Comparison of ENCODE assay signal across 8 mouse cellular contexts in genomic region chr10:121640150-121640930, GRCm38 (mm10). TPM values are rescaled to one million over a fixed set of nuclear protein-coding genes. Genes with fewer than 3 reads are reported as not detected.
DNase-seq lines count a peak whose midpoint lies in the region; ATAC-seq lines count a peak whose summit lies in the region.

No protein-coding gene starts in this region.

- H3K27me3 ChIP-seq in heart, embryonic 13.5 days (replicated peaks): peaks cover 41% of the 10 kb centered on the region
- H3K27me3 ChIP-seq in forebrain, embryonic 10.5 days (ENCODE audit: poor library complexity, severe bottlenecking): peaks cover 50% of the 10 kb centered on the region
- H3K27me3 ChIP-seq in intestine, embryonic 16.5 days (replicated peaks; ENCODE audit: control insufficient read depth, insufficient read depth, low read length): peaks cover 8% of the 10 kb centered on the region

- H3K36me3 ChIP-seq in heart, embryonic 13.5 days: no peaks in the 10 kb centered on the region
- no peaks in the 10 kb centered on the region for H3K36me3 ChIP-seq in forebrain, embryonic 10.5 days (replicated peaks)
- H3K36me3 ChIP-seq in intestine, embryonic 16.5 days (ENCODE audit: control insufficient read depth, insufficient read depth, low read length): no peaks in the 10 kb centered on the region

- no peak overlapping the region for H3K9ac ChIP-seq in heart, embryonic 13.5 days
- no peak overlapping the region; the same call in 1 of the 2 replicates for H3K9ac ChIP-seq in intestine, embryonic 16.5 days (ENCODE audit: low read depth, low read length)

- peak overlapping the region; percentile 99 for H3K4me2 ChIP-seq in heart, embryonic 13.5 days
- H3K4me2 ChIP-seq in intestine, embryonic 16.5 days (ENCODE audit: low read depth, low read length): no peak overlapping the region

- no peak overlapping the region; the same call in 1 of the 2 replicates for H3K4me3 ChIP-seq in heart, embryonic 13.5 days
- peak overlapping the region; percentile 68 for H3K4me3 ChIP-seq in forebrain, embryonic 10.5 days
- H3K4me3 ChIP-seq in intestine, embryonic 16.5 days (ENCODE audit: low read length): no peak overlapping the region

- 52% methylated on average over 6 of the region's 6 CpGs for WGBS in heart, embryonic 13.5 days
- WGBS in forebrain, embryonic 10.5 days: 59% methylated on average over 6 of the region's 6 CpGs
- 53% methylated on average over 6 of the region's 6 CpGs for WGBS in intestine, embryonic 16.5 days

- no peaks in the 10 kb centered on the region for H3K9me3 ChIP-seq in heart, embryonic 13.5 days
- H3K9me3 ChIP-seq in forebrain, embryonic 10.5 days: no peaks in the 10 kb centered on the region
- no peaks in the 10 kb centered on the region for H3K9me3 ChIP-seq in intestine, embryonic 16.5 days (ENCODE audit: control insufficient read depth, low read length)

- no peak for DNase-seq in heart, adult 8-10 months (ENCODE audit: low spot score)
- peak; percentile 20 for DNase-seq in T-cell, adult 2 months (ENCODE audit: low spot score)
- peak; percentile 31 for DNase-seq in forebrain, embryonic 10.5 days (ENCODE audit: extremely low spot score, low spot score)
- DNase-seq in lung, postnatal 36 days: peak; percentile 39
- peak; percentile 50 for DNase-seq in right cerebral cortex, postnatal 4 days
- DNase-seq in ovary, postnatal 36 days (ENCODE audit: low spot score): no peak

- ATAC-seq in heart, embryonic 13.5 days (ENCODE audit: extremely low read depth, insufficient number of reproducible peaks, low FRiP score, low TSS enrichment): no peak
- peak; percentile 61 for ATAC-seq in intestine, embryonic 16.5 days

- H3K27ac ChIP-seq in heart, embryonic 13.5 days (replicated peaks): no peak overlapping the region
- no peak overlapping the region for H3K27ac ChIP-seq in forebrain, embryonic 10.5 days
- H3K27ac ChIP-seq in intestine, embryonic 16.5 days (ENCODE audit: low read length): no peak overlapping the region

- H3K4me1 ChIP-seq in heart, embryonic 13.5 days: peaks cover 16% of the 10 kb centered on the region
- peaks cover 28% of the 10 kb centered on the region for H3K4me1 ChIP-seq in forebrain, embryonic 10.5 days
- H3K4me1 ChIP-seq in intestine, embryonic 16.5 days (ENCODE audit: control insufficient read depth, insufficient read depth, low read length): peaks cover 12% of the 10 kb centered on the region

RNA-seq across cellular contexts. Expression of gene D930020B18Rik, which starts 1.0 kb away (rescaled TPM):
- polyA plus RNA-seq in heart, embryonic 13.5 days (2015; fragmentation: Nextera tagmentation; extraction: Ambion mirVana): 0.10 TPM in 1 of 2 replicates, not detected in the other
- not detected for total RNA-seq in heart, adult 8-10 months (2022)
- polyA plus RNA-seq in forebrain, embryonic 10.5 days (2016; fragmentation: Nextera tagmentation; extraction: Ambion mirVana): 0.47 and 0.50 TPM in 2 replicates
- 0.28 and 0.36 TPM in 2 replicates for polyA plus RNA-seq in intestine, embryonic 16.5 days (2015; fragmentation: Nextera tagmentation; extraction: Ambion mirVana)

RNA-seq across cellular contexts. Expression of gene Xpot, which starts 14.2 kb away (rescaled TPM):
- 25.9 and 27.9 TPM in 2 replicates for polyA plus RNA-seq in heart, embryonic 13.5 days (2015; fragmentation: Nextera tagmentation; extraction: Ambion mirVana)
- 10 to 100 TPM; 29.2 to 31.6 (median 31.1) TPM for total RNA-seq in heart, adult 8-10 months (2022)
- 60.5 and 64.5 TPM in 2 replicates for polyA plus RNA-seq in forebrain, embryonic 10.5 days (2016; fragmentation: Nextera tagmentation; extraction: Ambion mirVana)
- polyA plus RNA-seq in intestine, embryonic 16.5 days (2015; fragmentation: Nextera tagmentation; extraction: Ambion mirVana): 36.3 and 36.6 TPM in 2 replicates

RNA-seq across cellular contexts. Expression of gene Tbk1, which starts 53.8 kb away (rescaled TPM):
- 20.6 and 21.8 TPM in 2 replicates for polyA plus RNA-seq in heart, embryonic 13.5 days (2015; fragmentation: Nextera tagmentation; extraction: Ambion mirVana)
- total RNA-seq in heart, adult 8-10 months (2022): 10 to 100 TPM; 12.0 to 17.2 (median 16.2) TPM
- polyA plus RNA-seq in forebrain, embryonic 10.5 days (2016; fragmentation: Nextera tagmentation; extraction: Ambion mirVana): 30.1 and 34.9 TPM in 2 replicates
- polyA plus RNA-seq in intestine, embryonic 16.5 days (2015; fragmentation: Nextera tagmentation; extraction: Ambion mirVana): 36.8 and 38.2 TPM in 2 replicates

Comparison
In these comparisons a context has a peak if more than half of its experiments do, and no peak if none do; other contexts are left out.
1. DNase-seq: peak in T-cell, adult 2 months (single experiment), forebrain, embryonic 10.5 days (single experiment), lung, postnatal 36 days (single experiment) and right cerebral cortex, postnatal 4 days (single experiment); none in heart, adult 8-10 months (single experiment) and ovary, postnatal 36 days (single experiment).